Mouse (Mus musculus) heart, adult 2 months (tissue): ENCODE measurements around the gene Tex19.2. TPM values are rescaled to one million over a fixed set of nuclear protein-coding genes. Genes with fewer than 3 reads are reported as not detected.
A peak's percentile ranks its signal among the peaks of the same experiment; 100 is the strongest.

Experiments
- DNase-seq, 2 experiments: peaks; one replicate each; pipeline ENCODE4 v3.0.0; 2021
- H3K27ac ChIP-seq: fragments of 200-600 bp; 2 replicates; pipeline ENCODE4 v1.8.1; 2022
- H3K27me3 ChIP-seq: fragments of 200-500 bp; 2 replicates; pipeline ENCODE4 v1.6.1; 2012; ENCODE audit warnings: mild to moderate bottlenecking, low read length, inconsistent platforms, mixed read lengths; ENCODE audit not compliant: control insufficient read depth, insufficient read depth
- H3K36me3 ChIP-seq: fragments of 200-500 bp; 2 replicates; pipeline ENCODE4 v1.6.1; 2012; ENCODE audit warnings: low read length, inconsistent platforms; ENCODE audit not compliant: control insufficient read depth, insufficient read depth
- H3K4me1 ChIP-seq: fragments of 200-500 bp; 2 replicates; pipeline ENCODE4 v1.6.1; 2011; ENCODE audit warnings: low read length; ENCODE audit not compliant: control insufficient read depth, insufficient read depth
- H3K4me3 ChIP-seq: fragments of 200-600 bp; 2 replicates; pipeline ENCODE4 v1.8.1; 2022
- H3K79me2 ChIP-seq: fragments of 200-500 bp; replicated peaks from 2 replicates; pipeline ENCODE4 v1.6.1; 2012; ENCODE audit warnings: mild to moderate bottlenecking, inconsistent platforms, low read length, moderate library complexity, mixed read lengths; ENCODE audit not compliant: control insufficient read depth, insufficient read depth
- H3K9ac ChIP-seq: fragments of 200-500 bp; 2 replicates; pipeline ENCODE4 v1.6.1; 2012; ENCODE audit warnings: low read depth, mild to moderate bottlenecking, control low read depth, inconsistent platforms, low read length, mixed read lengths
- CTCF ChIP-seq: fragments of 200-600 bp; IDR thresholded peaks from 2 replicates; pipeline ENCODE4 v1.8.1; 2022; ENCODE audit warnings: antibody characterized with exemption, mild to moderate bottlenecking, moderate library complexity
- EP300 ChIP-seq: fragments of 200-500 bp; IDR thresholded peaks from 2 replicates; pipeline ENCODE4 v1.6.1; 2011; ENCODE audit warnings: low read depth, low read length, control low read depth; ENCODE audit not compliant: insufficient read depth
- POLR2A ChIP-seq: fragments of 200-500 bp; IDR thresholded peaks from 2 replicates; pipeline ENCODE4 v1.6.1; 2011; ENCODE audit warnings: mild to moderate bottlenecking, low read depth, low read length, control low read depth; ENCODE audit not compliant: insufficient read depth
- WGBS: fragments of 180-500 bp; shearing (Covaris S2); methylation state at CpG from one replicate; pipeline ENCODE4 v1.1.7; 2018; 5-methylcytosine and 5-hydroxymethylcytosine counted together
- intact Hi-C: fragments of 180-260 bp; cut with DNase I; formaldehyde crosslinking; loops from one replicate; pipeline ENCODE4 v1.15.1; 2025
- polyA plus RNA-seq: library from polyadenylated mRNA; depleted of rRNA; stranded (reverse); fragments of >200 nt; gene quantifications from 2 replicates; pipeline ENCODE4 v1.2.3, GENCODE M21; 2012
- total RNA-seq, 2 experiments: library from RNA; stranded (reverse); gene quantifications; 2 replicates each; pipeline ENCODE4 v1.2.3; 2021

Gene Tex19.2
- total and polyA plus RNA-seq, 3 experiments = not detected

DNA sequence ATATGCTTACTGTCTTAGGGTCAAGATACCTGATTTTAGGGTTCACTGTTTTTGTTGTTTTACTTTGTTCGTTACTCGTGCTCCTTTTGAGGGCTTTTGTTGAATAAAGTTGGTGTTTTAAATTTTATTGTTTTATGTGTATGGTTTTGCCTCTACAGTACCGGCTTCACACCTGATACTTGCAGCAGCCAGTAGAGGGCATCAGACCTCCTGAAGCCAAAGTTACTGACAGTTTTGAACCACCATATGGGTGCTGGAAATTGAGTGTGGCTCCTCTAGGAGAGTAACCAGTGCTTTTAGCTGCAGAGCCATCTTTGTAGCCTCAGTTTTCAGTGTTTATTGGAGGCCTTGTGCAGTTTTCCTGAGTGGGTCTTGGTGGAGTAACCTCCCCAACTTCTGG is 29.7 kb upstream of the Tex19.2 start:
- Histone ChIP-seq H3K79me2 (no peaks in the 10 kb centered on the region), H3K4me3 (no peak overlapping the region), H3K27ac (no peak overlapping the region), H3K4me1 (no peaks in the 10 kb centered on the region), H3K36me3 (no peaks in the 10 kb centered on the region), H3K9ac (no peak overlapping the region), H3K27me3 (no peaks in the 10 kb centered on the region)
- intact Hi-C loops = no loop called here
- TF ChIP-seq EP300 = no peak
- TF ChIP-seq POLR2A = no peak
- peak; percentile 44 for TF ChIP-seq CTCF
- DNase-seq = no peak
- 83% methylated on average over 3 of the region's 3 CpGs for WGBS

DNA sequence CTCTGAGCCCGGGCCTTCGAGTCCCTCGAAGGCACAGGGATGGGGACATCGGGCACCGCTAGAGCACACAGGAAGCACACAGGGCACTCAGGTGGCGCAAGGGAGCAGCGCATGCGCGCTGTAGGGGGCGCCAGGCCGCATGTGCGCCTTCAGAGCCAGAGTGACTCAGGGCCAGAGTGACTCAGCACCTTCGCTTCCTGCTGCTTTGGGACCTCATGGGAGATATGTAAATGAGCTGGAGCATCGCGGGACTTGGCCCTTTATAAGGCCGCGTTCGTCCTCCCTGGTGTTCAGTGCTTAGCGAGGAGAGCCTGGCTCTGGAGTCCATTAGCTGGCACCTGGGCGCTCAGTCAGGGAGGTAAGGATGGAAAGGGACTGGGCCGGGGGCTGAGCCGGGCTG is 27.4 kb upstream of the Tex19.2 start, which contains the start of gene Tex19.1:
Gene Tex19.1 (plus strand): TSS at position 279 of the 400 bp plus-strand sequence.
- Histone ChIP-seq H3K36me3 (no peaks in the 10 kb centered on the region), H3K4me1 (no peaks in the 10 kb centered on the region), H3K79me2 (no peaks in the 10 kb centered on the region), H3K27ac (no peak within 1 kb of the TSS), H3K9ac (no peak within 1 kb of the TSS), H3K4me3 (no peak within 1 kb of the TSS), H3K27me3 (no peaks in the 10 kb centered on the region)
- 87% methylated on average over 22 of the region's 22 CpGs for WGBS
- TF ChIP-seq EP300 = no peak
- TF ChIP-seq POLR2A = no peak
- TF ChIP-seq CTCF = no peak
- intact Hi-C loops = no loop called here
- no peak for DNase-seq

DNA sequence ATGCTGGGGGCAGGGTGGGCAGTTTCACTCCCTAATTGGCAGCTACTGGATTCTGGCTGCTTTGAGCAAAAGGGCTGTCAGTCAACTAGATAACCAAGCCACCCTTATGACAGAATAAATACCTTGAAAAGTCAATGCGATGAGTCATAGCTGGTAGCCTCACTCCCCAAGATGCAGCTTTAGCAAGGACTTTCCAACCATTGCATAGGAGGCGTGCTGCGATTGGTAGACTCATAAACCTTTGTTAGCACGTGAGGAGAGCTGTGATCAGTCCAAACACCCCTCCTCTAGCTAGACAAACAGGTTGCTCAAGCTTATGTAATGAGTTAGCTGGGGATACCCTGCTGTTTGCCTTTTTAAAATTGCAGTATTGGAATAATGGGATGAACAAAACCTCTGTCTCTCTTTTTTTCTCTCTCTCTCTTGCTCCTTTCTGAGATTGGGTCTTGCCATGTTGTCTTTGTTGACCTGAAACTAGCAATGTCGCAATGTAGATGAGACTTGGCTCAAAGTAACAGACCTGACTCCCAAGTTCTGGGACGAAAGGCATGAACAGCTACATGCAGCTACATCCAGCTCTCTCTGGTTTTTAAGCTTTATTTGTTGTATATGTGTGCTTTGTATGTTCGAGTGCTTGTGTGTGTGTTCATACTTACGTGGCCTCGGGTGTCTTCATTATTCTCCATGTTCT is 25.0 kb upstream of the Tex19.2 start:
- Histone ChIP-seq H3K27me3 (no peaks in the 10 kb centered on the region), H3K79me2 (no peaks in the 10 kb centered on the region), H3K4me3 (no peak overlapping the region), H3K9ac (no peak overlapping the region), H3K4me1 (no peaks in the 10 kb centered on the region), H3K36me3 (no peaks in the 10 kb centered on the region), H3K27ac (no peak overlapping the region)
- 83% methylated on average over 9 of the region's 9 CpGs for WGBS
- DNase-seq = no peak
- no peak for TF ChIP-seq CTCF
- TF ChIP-seq EP300 = no peak
- no peak for TF ChIP-seq POLR2A
- intact Hi-C loops = no loop called here

DNA sequence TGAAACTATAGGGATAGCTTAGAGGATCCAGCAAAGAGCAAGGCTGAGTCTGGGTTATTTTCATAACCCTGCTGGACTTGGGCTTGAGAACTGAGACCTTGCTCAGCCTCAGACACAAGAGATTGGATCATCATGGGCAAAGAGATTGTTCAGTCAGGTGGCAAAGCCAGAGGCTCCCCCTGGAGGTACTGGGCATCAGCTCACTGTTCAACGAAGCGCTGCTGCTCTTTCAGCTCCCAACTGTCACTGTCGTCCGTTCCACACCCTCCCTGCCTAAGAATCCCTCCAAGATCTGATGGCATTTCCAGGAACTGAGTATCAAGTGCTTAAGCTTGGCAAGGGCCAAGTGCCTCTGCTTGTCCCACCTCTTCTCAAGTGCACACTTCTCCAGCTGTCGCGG is 20.3 kb upstream of the Tex19.2 start:
- H3K9ac ChIP-seq = no peak overlapping the region
- H3K27ac ChIP-seq = no peak overlapping the region
- intact Hi-C loops = no loop called here

DNA sequence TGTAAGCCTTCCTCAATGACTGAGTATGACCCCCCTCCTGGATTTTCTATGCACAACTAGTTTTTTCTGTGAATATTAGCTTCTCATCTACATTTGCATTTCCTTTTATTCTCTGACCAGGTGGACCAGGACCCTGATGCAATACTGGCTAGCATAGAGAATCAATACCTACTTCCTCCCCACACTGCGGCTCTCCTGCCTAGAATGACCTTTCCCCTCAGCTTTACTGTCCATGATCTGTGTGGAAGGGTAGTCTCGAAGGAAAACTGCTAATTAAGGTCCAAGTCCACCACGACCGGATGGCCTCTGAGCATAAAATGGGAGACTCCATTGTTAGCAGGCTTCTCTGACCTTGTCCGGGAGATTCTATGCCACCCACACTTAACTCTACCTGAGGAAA is 19.2 kb upstream of the Tex19.2 start:
- no peak overlapping the region for H3K27ac ChIP-seq
- H3K36me3 ChIP-seq = no peaks in the 10 kb centered on the region
- no peak for TF ChIP-seq CTCF
- TF ChIP-seq POLR2A = no peak
- TF ChIP-seq EP300 = no peak
- H3K27me3 ChIP-seq = no peaks in the 10 kb centered on the region
- no peak overlapping the region for H3K9ac ChIP-seq
- 85% methylated on average over 5 of the region's 5 CpGs for WGBS
- no peaks in the 10 kb centered on the region for H3K79me2 ChIP-seq
- H3K4me1 ChIP-seq = no peaks in the 10 kb centered on the region
- DNase-seq = no peak
- intact Hi-C loops = no loop called here
- H3K4me3 ChIP-seq = no peak overlapping the region

More for the DNA sequence above, 20.3 kb upstream of the Tex19.2 start:
- no peak for TF ChIP-seq EP300
- TF ChIP-seq CTCF = peak; percentile 59
- no peak for TF ChIP-seq POLR2A
- no peaks in the 10 kb centered on the region for H3K27me3 ChIP-seq
- no peaks in the 10 kb centered on the region for H3K36me3 ChIP-seq
- no peaks in the 10 kb centered on the region for H3K4me1 ChIP-seq
- WGBS = 31% methylated on average over 6 of the region's 6 CpGs
- DNase-seq = no peak
- H3K4me3 ChIP-seq = no peak overlapping the region
- H3K79me2 ChIP-seq = no peaks in the 10 kb centered on the region

DNA sequence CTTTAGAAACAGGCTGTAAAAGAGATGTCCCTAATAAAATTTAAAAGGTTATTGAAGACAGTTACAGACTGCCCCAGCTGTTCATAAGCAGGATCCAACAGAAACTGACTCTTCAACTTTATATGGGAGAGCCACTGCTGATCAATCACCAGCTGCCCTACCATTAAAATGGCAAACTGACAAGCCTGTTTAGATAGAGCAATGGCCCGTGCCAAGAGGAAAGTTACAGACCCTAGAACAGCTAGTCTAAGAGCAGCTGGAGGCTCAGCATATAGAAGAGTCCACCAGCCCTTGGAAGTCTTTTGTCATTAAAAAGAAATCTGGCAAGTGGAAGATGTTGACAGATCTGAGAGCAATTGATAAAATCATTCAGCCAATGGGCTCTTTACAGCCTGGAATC is 16.1 kb upstream of the Tex19.2 start:
- DNase-seq = no peak
- Histone ChIP-seq H3K4me1 (no peaks in the 10 kb centered on the region), H3K9ac (no peak overlapping the region), H3K4me3 (no peak overlapping the region), H3K27ac (no peak overlapping the region), H3K79me2 (no peaks in the 10 kb centered on the region), H3K27me3 (no peaks in the 10 kb centered on the region), H3K36me3 (no peaks in the 10 kb centered on the region)
- 69% methylated on average over 1 of the region's 1 CpGs for WGBS
- TF ChIP-seq POLR2A (no peak), EP300 (no peak), CTCF (no peak)
- intact Hi-C loops = no loop called here
